Mouse (Mus musculus): ENCODE data around the gene Rpgrip1l. TPM values are rescaled to one million over a fixed set of nuclear protein-coding genes. Genes with fewer than 3 reads are reported as not detected.
A peak's percentile ranks its signal among the peaks of the same experiment; 100 is the strongest.

Gene Rpgrip1l
- polyA plus RNA-seq, 1 experiment = 0.27 TPM

GRCm38 (mm10) chr8:91353062-91353461 is 40.0 kb upstream of the Rpgrip1l start:
- Histone ChIP-seq H3K4me1 (peaks cover 63% of the 10 kb centered on the region), H3K27me3 (replicated peaks) (no peaks in the 10 kb centered on the region), H3K4me3 (replicated peaks) (no peak overlapping the region), H3K9me3 (peaks cover 8% of the 10 kb centered on the region; the same call in 1 of the 2 replicates), H3K36me3 (replicated peaks; ENCODE audit: low read length) (peaks cover 38% of the 10 kb centered on the region)
- TF ChIP-seq GATA1 (IDR thresholded peaks at IDR 0.05; ENCODE audit: borderline replicate concordance, low read length) = no peak
- TF ChIP-seq FLI1 (IDR thresholded peaks at IDR 0.05; ENCODE audit: low read length) = no peak

GRCm38 (mm10) chr8:91352598-91352997 is 39.5 kb upstream of the Rpgrip1l start:
- Histone ChIP-seq H3K36me3 (replicated peaks; ENCODE audit: low read length) (peaks cover 42% of the 10 kb centered on the region), H3K27me3 (replicated peaks) (no peaks in the 10 kb centered on the region), H3K4me1 (peaks cover 58% of the 10 kb centered on the region), H3K9me3 (peaks cover 8% of the 10 kb centered on the region; the same call in 1 of the 2 replicates), H3K4me3 (replicated peaks) (peak overlapping the region; percentile 35)
- TF ChIP-seq GATA1 (IDR thresholded peaks at IDR 0.05; ENCODE audit: borderline replicate concordance, low read length) = no peak

- peaks cover 47% of the 10 kb centered on the region for H3K4me1 ChIP-seq
- H3K36me3 ChIP-seq (replicated peaks; ENCODE audit: low read length) = peaks cover 45% of the 10 kb centered on the region
- peaks cover 8% of the 10 kb centered on the region; the same call in 1 of the 2 replicates for H3K9me3 ChIP-seq
- H3K27me3 ChIP-seq (replicated peaks) = no peaks in the 10 kb centered on the region
- no peak for TF ChIP-seq FLI1 (IDR thresholded peaks at IDR 0.05; ENCODE audit: low read length)
- TF ChIP-seq GATA1 (IDR thresholded peaks at IDR 0.05; ENCODE audit: borderline replicate concordance, low read length) = no peak
- H3K4me3 ChIP-seq (replicated peaks) = no peak overlapping the region
Observed at GRCm38 (mm10) chr8:91350628-91351027, 37.6 kb upstream of the Rpgrip1l start.

- Histone ChIP-seq H3K4me1 (peaks cover 40% of the 10 kb centered on the region), H3K27me3 (replicated peaks) (no peaks in the 10 kb centered on the region), H3K36me3 (replicated peaks; ENCODE audit: low read length) (peaks cover 41% of the 10 kb centered on the region), H3K4me3 (replicated peaks) (no peak overlapping the region), H3K9me3 (peaks cover 8% of the 10 kb centered on the region; the same call in 1 of the 2 replicates)
- TF ChIP-seq GATA1 (IDR thresholded peaks at IDR 0.05; ENCODE audit: borderline replicate concordance, low read length) (no peak), FLI1 (IDR thresholded peaks at IDR 0.05; ENCODE audit: low read length) (no peak)
Observed at GRCm38 (mm10) chr8:91349816-91350215, 36.8 kb upstream of the Rpgrip1l start.

- peaks cover 8% of the 10 kb centered on the region; the same call in 1 of the 2 replicates for H3K9me3 ChIP-seq
- H3K27me3 ChIP-seq (replicated peaks) = no peaks in the 10 kb centered on the region
- peaks cover 31% of the 10 kb centered on the region for H3K4me1 ChIP-seq
- H3K4me3 ChIP-seq (replicated peaks) = no peak overlapping the region
- peaks cover 55% of the 10 kb centered on the region for H3K36me3 ChIP-seq (replicated peaks; ENCODE audit: low read length)
- TF ChIP-seq GATA1 (IDR thresholded peaks at IDR 0.05; ENCODE audit: borderline replicate concordance, low read length) (no peak), FLI1 (IDR thresholded peaks at IDR 0.05; ENCODE audit: low read length) (no peak)
Observed at GRCm38 (mm10) chr8:91347595-91347994, 34.5 kb upstream of the Rpgrip1l start.

DNA sequence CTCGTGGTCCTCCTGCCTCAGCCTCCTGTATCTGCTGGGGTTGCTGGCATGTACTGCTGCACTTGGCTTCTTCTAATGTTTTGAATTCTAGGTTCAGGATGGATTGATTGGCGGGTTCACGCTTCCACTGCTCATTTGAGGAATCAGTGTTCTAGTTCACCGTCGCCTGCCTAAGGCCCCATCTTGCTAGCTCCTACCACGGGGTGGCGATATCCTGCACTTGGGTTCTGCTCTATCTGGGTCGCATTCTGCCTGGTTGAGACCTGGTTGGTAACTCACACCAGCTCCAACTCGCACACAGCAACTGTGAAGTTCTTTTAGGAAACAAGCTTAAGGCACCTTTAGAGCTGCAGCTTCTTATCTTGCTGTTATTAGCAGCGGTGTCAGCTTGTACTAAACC is 34.1 kb upstream of the Rpgrip1l start:
- peaks cover 57% of the 10 kb centered on the region for H3K36me3 ChIP-seq (replicated peaks; ENCODE audit: low read length)
- TF ChIP-seq GATA1 (IDR thresholded peaks at IDR 0.05; ENCODE audit: borderline replicate concordance, low read length) (no peak), FLI1 (IDR thresholded peaks at IDR 0.05; ENCODE audit: low read length) (no peak)
- H3K4me3 ChIP-seq (replicated peaks) = no peak overlapping the region
- peaks cover 29% of the 10 kb centered on the region for H3K4me1 ChIP-seq
- H3K27me3 ChIP-seq (replicated peaks) = no peaks in the 10 kb centered on the region
- H3K9me3 ChIP-seq = peaks cover 8% of the 10 kb centered on the region; the same call in 1 of the 2 replicates

DNA sequence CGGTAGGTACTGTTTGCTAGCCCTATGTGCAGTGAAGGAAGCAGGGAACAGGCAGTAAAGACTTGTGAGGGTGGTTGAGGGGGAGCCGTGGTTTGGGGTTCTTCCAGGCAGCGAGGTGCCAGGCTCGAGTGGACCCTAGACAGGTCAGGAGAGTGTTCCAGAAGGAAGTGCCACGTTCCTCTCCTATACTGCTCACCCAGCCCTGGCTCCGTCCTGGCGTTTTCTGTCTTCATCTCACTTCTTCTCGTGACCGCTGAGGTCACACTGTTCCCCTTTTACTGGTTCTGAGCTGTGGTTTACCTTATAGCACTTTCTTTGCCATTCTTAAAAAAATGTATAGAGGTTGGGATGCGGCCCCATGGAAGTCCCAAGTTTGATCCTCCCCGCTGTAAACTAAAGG is 31.6 kb upstream of the Rpgrip1l start:
- Histone ChIP-seq H3K4me1 (peaks cover 25% of the 10 kb centered on the region), H3K27me3 (replicated peaks) (no peaks in the 10 kb centered on the region), H3K36me3 (replicated peaks; ENCODE audit: low read length) (peaks cover 59% of the 10 kb centered on the region), H3K9me3 (peaks cover 4% of the 10 kb centered on the region; the same call in 1 of the 2 replicates), H3K4me3 (replicated peaks) (no peak overlapping the region)
- TF ChIP-seq GATA1 (IDR thresholded peaks at IDR 0.05; ENCODE audit: borderline replicate concordance, low read length) = no peak
- no peak for TF ChIP-seq FLI1 (IDR thresholded peaks at IDR 0.05; ENCODE audit: low read length)

DNA sequence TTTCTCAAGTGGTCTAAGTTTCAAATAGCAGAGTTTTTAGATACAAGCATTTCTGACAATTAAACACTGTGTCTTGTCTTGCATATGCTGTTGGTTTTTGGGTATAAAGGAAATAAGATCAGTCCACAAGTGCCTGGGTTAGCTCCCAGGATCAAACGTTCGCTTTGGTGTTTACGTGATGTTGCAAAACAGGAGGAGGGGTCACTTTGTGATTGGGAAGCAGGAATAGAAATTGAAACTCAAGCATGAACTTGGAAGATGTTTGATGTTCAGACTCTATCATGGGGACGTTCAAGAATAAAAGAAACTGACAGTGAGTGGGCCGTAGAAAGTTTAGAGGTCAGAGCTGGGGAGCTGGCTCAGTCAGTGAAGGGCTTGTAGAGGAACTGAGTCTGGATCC is 29.7 kb upstream of the Rpgrip1l start:
- no peaks in the 10 kb centered on the region for H3K9me3 ChIP-seq
- no peaks in the 10 kb centered on the region for H3K27me3 ChIP-seq (replicated peaks)
- H3K4me1 ChIP-seq = peaks cover 28% of the 10 kb centered on the region
- peaks cover 49% of the 10 kb centered on the region for H3K36me3 ChIP-seq (replicated peaks; ENCODE audit: low read length)
- no peak for TF ChIP-seq GATA1 (IDR thresholded peaks at IDR 0.05; ENCODE audit: borderline replicate concordance, low read length)
- no peak for TF ChIP-seq FLI1 (IDR thresholded peaks at IDR 0.05; ENCODE audit: low read length)
- H3K4me3 ChIP-seq (replicated peaks) = no peak overlapping the region

DNA sequence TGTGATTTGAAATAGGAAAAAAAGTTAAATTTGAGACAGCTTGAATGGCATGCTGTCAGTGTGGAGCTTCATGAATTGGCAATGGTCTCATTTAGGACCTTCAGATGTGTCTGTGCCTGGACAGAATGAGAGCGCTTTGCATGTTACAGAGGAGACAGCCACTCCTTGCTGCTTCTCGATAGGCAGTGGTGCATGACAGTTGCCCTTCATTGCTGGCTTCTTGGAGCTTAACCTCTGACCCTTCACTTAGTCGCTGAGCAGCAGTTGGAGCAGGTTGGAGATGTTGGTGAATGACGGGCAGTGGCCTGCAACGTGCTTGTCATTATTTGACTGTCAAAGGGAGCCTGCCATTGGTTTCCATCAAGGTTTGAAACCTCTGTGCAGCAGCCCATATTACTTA is 29.1 kb upstream of the Rpgrip1l start:
- Histone ChIP-seq H3K9me3 (no peaks in the 10 kb centered on the region), H3K27me3 (replicated peaks) (no peaks in the 10 kb centered on the region), H3K4me1 (peaks cover 27% of the 10 kb centered on the region), H3K36me3 (replicated peaks; ENCODE audit: low read length) (peaks cover 43% of the 10 kb centered on the region), H3K4me3 (replicated peaks) (no peak overlapping the region)
- no peak for TF ChIP-seq FLI1 (IDR thresholded peaks at IDR 0.05; ENCODE audit: low read length)

- no peaks in the 10 kb centered on the region for H3K27me3 ChIP-seq (replicated peaks)
- peaks cover 42% of the 10 kb centered on the region for H3K36me3 ChIP-seq (replicated peaks; ENCODE audit: low read length)
- TF ChIP-seq GATA1 (IDR thresholded peaks at IDR 0.05; ENCODE audit: borderline replicate concordance, low read length) = no peak
- TF ChIP-seq FLI1 (IDR thresholded peaks at IDR 0.05; ENCODE audit: low read length) = no peak
- peaks cover 4% of the 10 kb centered on the region; the same call in 1 of the 2 replicates for H3K9me3 ChIP-seq
- peaks cover 27% of the 10 kb centered on the region for H3K4me1 ChIP-seq
- H3K4me3 ChIP-seq (replicated peaks) = no peak overlapping the region
Observed at GRCm38 (mm10) chr8:91340746-91341145, 27.7 kb upstream of the Rpgrip1l start.

DNA sequence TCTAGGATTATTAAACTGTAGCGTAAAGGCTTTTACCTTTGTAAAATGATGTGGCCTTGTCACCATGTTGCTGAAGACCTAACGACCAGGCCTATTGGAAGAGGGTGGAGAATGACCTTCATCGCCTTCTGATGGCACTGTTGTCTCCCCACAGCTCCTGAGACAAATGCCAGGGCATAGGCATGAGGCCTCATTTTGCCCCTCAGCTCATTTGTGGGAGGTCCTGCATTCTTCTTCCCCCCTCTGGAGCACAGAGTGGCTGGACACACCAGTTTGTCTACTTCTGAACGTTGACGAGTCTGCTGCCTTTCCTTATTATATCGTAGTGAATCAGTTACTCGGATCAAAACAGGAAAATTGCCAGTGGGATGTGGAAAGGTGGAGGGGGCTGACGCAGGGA is 26.6 kb upstream of the Rpgrip1l start:
- H3K27me3 ChIP-seq (replicated peaks) = no peaks in the 10 kb centered on the region
- peaks cover 27% of the 10 kb centered on the region for H3K4me1 ChIP-seq
- peaks cover 4% of the 10 kb centered on the region; the same call in 1 of the 2 replicates for H3K9me3 ChIP-seq
- H3K36me3 ChIP-seq (replicated peaks; ENCODE audit: low read length) = peaks cover 40% of the 10 kb centered on the region
- TF ChIP-seq GATA1 (IDR thresholded peaks at IDR 0.05; ENCODE audit: borderline replicate concordance, low read length) = no peak
- TF ChIP-seq FLI1 (IDR thresholded peaks at IDR 0.05; ENCODE audit: low read length) = no peak
- no peak overlapping the region for H3K4me3 ChIP-seq (replicated peaks)
